Mouse (Mus musculus): Measurements from ENCODE around the gene Nod1. TPM values are rescaled to one million over a fixed set of nuclear protein-coding genes. Genes with fewer than 3 reads are reported as not detected.

Gene Nod1
- polyA plus RNA-seq (2012; rRNA removed; ENCODE audit: low replicate concordance): 6.4 and 11.4 TPM in 2 replicates

DNA sequence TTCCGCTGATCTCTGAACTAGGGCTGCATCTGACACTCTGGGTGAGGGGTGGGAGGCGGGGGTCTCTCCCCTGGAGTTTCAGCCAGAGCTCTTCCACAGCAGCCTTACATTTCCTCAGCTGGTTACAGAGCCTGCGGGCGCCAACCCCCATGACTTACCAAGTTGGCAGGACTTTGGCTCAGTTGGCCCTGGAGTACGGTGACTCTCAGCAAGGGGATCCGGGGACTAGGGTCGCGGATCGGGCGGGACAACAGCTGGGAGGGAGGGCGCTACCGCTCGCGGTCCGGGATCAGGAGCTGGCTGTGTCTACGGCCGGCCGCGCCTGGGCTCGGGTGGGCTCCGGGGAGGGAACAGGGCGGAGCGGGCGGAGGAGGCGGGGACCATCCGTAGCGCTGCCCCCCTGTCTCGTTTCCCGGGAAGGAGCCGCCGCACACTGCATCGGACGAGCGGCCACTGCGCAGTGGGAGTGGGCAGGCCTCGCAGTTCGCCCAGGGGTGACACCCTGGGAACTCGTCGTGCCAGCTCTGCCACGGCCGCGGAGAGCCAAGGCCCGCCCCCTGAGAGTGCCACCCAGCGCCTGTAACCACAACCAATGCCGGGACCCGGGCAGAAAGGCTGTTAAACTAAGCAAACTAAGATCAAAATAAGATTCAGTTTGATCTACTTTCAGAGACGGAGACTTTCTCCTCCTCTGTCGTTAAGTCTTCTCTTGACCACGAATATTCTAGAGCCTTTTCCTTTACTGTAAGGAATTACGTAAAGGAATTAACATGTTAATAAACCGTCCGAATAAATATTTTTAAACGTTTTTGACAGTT is at the start of gene Nod1:
Gene Nod1, minus strand, starts transcription at position 502 of the 818 bp plus-strand sequence.

DNA sequence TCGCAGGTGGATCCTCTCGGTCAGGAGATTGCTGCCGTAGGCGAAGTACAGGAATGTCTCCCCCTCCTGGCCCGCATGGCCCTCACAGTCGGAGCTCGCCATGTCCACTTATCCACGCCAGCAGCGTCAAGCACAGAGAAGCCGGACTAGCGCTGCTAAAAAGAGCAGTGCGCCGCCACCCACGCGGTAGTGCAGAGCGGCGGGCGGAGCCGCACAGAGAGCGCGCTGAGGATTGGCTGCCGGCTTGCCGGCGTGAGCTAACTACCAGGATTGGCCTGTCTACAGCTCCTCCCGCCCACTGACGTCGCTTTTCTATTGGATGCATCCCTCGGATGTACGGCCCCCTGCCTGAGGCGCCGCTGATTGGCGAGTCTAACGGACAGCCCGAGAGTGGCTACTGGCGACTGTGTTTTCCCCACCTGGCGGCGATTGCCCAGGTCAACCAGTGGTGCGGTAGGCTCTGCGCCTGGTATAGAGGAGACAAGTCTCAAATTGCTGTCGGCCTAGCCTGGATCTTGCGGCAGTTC is 20.4 kb upstream of the Nod1 start, which contains the start of gene Ggct:
Gene Ggct, minus strand, starts transcription at position 217 of the 527 bp plus-strand sequence.

Other genes with a start within 250 kb of the Nod1 start
- gene Znrf2, start 155.7 kb downstream of the Nod1 start, polyA plus RNA-seq (2012; rRNA removed; ENCODE audit: low replicate concordance): 8.2 and 25.6 TPM in 2 replicates
- gene Ggct, start 20.3 kb upstream of the Nod1 start, polyA plus RNA-seq (2012; rRNA removed; ENCODE audit: low replicate concordance): 0.77 and 1.5 TPM in 2 replicates
- gene Gars, start 65.4 kb upstream of the Nod1 start, polyA plus RNA-seq (2012; rRNA removed; ENCODE audit: low replicate concordance): 23.1 and 29.1 TPM in 2 replicates
- gene Crhr2, start 160.4 kb upstream of the Nod1 start, polyA plus RNA-seq (2012; rRNA removed; ENCODE audit: low replicate concordance): 0.46 and 0.78 TPM in 2 replicates
- 0.28 and 0.88 TPM in 2 replicates for gene Inmt, start 202.4 kb upstream of the Nod1 start, polyA plus RNA-seq (2012; rRNA removed; ENCODE audit: low replicate concordance)
- 1.4 and 2.3 TPM in 2 replicates for gene Mindy4, start 230.8 kb upstream of the Nod1 start, polyA plus RNA-seq (2012; rRNA removed; ENCODE audit: low replicate concordance)